Mouse (Mus musculus) myocyte (in vitro differentiated cells): Measurements from ENCODE around the gene Sohlh1. TPM values are rescaled to one million over a fixed set of nuclear protein-coding genes. Genes with fewer than 3 reads are reported as not detected.

Experiments
- H3K27me3 ChIP-seq: one replicate; pipeline ENCODE4 v1.6.1; 2011; ENCODE audit not compliant: control insufficient read depth, insufficient read depth, insufficient read length
- H3K36me3 ChIP-seq: one replicate; pipeline ENCODE4 v1.6.1; 2011; ENCODE audit not compliant: control insufficient read depth, insufficient read depth
- H3K4me2 ChIP-seq: one replicate; pipeline ENCODE4 v1.6.1; 2011; ENCODE audit warnings: low read depth, control low read depth
- H3K4me3 ChIP-seq: one replicate; pipeline ENCODE4 v1.5.1; 2011; ENCODE audit warnings: mild to moderate bottlenecking, control low read depth, moderate library complexity
- H3K79me2 ChIP-seq: one replicate; pipeline ENCODE4 v1.6.1; 2011; ENCODE audit not compliant: control insufficient read depth, insufficient read depth
- H3ac ChIP-seq: one replicate; pipeline ENCODE4 v1.6.1; 2011; ENCODE audit not compliant: control insufficient read depth, insufficient read length
- CEBPB ChIP-seq: IDR thresholded peaks from 2 replicates; pipeline ENCODE4 v1.6.1; 2011; ENCODE audit warnings: mild to moderate bottlenecking, moderate library complexity; ENCODE audit not compliant: poor library complexity, insufficient read depth, severe bottlenecking
- E2F4 ChIP-seq: IDR thresholded peaks from one replicate; pipeline ENCODE4 v1.6.1; 2011; ENCODE audit warnings: mild to moderate bottlenecking, control low read depth, moderate library complexity; ENCODE audit not compliant: insufficient read depth
- MAX ChIP-seq: IDR thresholded peaks from one replicate; pipeline ENCODE4 v1.6.1; 2011; ENCODE audit warnings: low read depth, mild to moderate bottlenecking, control low read depth
- MYOD1 ChIP-seq, 3 experiments: IDR thresholded peaks; one replicate each; pipeline ENCODE4 v1.6.1; 2011; ENCODE audit warnings: control low read depth in 2 of 3, low read depth in 2 of 3, mild to moderate bottlenecking in 2 of 3, moderate library complexity in 1 of 3; ENCODE audit not compliant: insufficient read length in 2 of 3, control insufficient read depth in 1 of 3
- MYOG ChIP-seq, 3 experiments: IDR thresholded peaks; one replicate each; pipeline ENCODE4 v1.6.1; 2011; ENCODE audit warnings: control low read depth in 2 of 3, low read depth in 2 of 3, mild to moderate bottlenecking in 2 of 3; ENCODE audit not compliant: insufficient read length in 2 of 3, control insufficient read depth in 1 of 3, insufficient read depth in 1 of 3
- POLR2A ChIP-seq: IDR thresholded peaks from one replicate; pipeline ENCODE4 v1.6.1; 2011; ENCODE audit warnings: low read depth, mild to moderate bottlenecking, control low read depth, moderate library complexity; ENCODE audit not compliant: insufficient read length
- POLR2AphosphoS2 ChIP-seq: IDR thresholded peaks from one replicate; pipeline ENCODE4 v1.6.1; 2011; ENCODE audit warnings: low read depth, control low read depth; ENCODE audit not compliant: insufficient read length
- REST ChIP-seq: IDR thresholded peaks from one replicate; pipeline ENCODE4 v1.6.1; 2011; ENCODE audit warnings: mild to moderate bottlenecking, control low read depth, moderate library complexity; ENCODE audit not compliant: insufficient read depth, insufficient read length
- SRF ChIP-seq: IDR thresholded peaks from one replicate; pipeline ENCODE4 v1.6.1; 2011; ENCODE audit warnings: low read depth; ENCODE audit not compliant: control insufficient read depth, insufficient read length
- TCF12 ChIP-seq: IDR thresholded peaks from one replicate; pipeline ENCODE4 v1.6.1; 2011; ENCODE audit warnings: mild to moderate bottlenecking, control low read depth; ENCODE audit not compliant: poor library complexity, insufficient read depth, severe bottlenecking
- TCF3 ChIP-seq: IDR thresholded peaks from one replicate; pipeline ENCODE4 v1.6.1; 2011; ENCODE audit warnings: low read depth, control low read depth; ENCODE audit not compliant: insufficient read length
- USF1 ChIP-seq: IDR thresholded peaks from one replicate; pipeline ENCODE4 v1.6.1; 2011; ENCODE audit warnings: low read depth, mild to moderate bottlenecking, control low read depth, moderate library complexity
- polyA plus RNA-seq: library from polyadenylated mRNA; unstranded; fragments of >200 nt; fragmentation: generic; extraction: Trizol; gene quantifications from one replicate; pipeline ENCODE4 v1.2.1, GENCODE M21; 2012; ENCODE audit warnings: missing spikeins

The Sohlh1 gene
- polyA plus RNA-seq, result not detected

- Histone ChIP-seq H3K27me3 (peaks cover 10% of the 10 kb centered on the region), H3K4me3 (no peak within 1 kb of the TSS), H3K4me2 (no peak within 1 kb of the TSS), H3K36me3 (no peaks in the 10 kb centered on the region), H3K79me2 (no peaks in the 10 kb centered on the region), H3ac (no peak within 1 kb of the TSS)
- TF ChIP-seq TCF3 (no peak), REST (no peak), USF1 (no peak), SRF (no peak), MAX (no peak), MYOD1 (IDR thresholded peaks at IDR 0.05; ENCODE audit: control insufficient read depth in 1 of 3, insufficient read length in 2 of 3, low read depth in 2 of 3) (no peak), E2F4 (no peak), POLR2A (no peak), POLR2AphosphoS2 (no peak), CEBPB (no peak), TCF12 (no peak), MYOG (IDR thresholded peaks at IDR 0.05; ENCODE audit: control insufficient read depth in 1 of 3, insufficient read depth in 1 of 3, insufficient read length in 2 of 3, low read depth in 2 of 3) (no peak)
These were observed at the start of gene Sohlh1 for GRCm38 (mm10) chr2:25847226-25847625. TSS of gene Sohlh1 (minus strand) at chr2:25847248.

GRCm38 (mm10) chr2:25892440-25892839 lies 45.4 kb upstream of the Sohlh1 start:
- H3K79me2 ChIP-seq, result no peaks in the 10 kb centered on the region
- no peak overlapping the region for H3ac ChIP-seq
- peaks cover 60% of the 10 kb centered on the region for H3K27me3 ChIP-seq
- no peak overlapping the region for H3K4me2 ChIP-seq
- no peak overlapping the region for H3K4me3 ChIP-seq
- no peaks in the 10 kb centered on the region for H3K36me3 ChIP-seq
- TF ChIP-seq TCF3, result no peak
- TF ChIP-seq POLR2AphosphoS2, result no peak
- TF ChIP-seq TCF12, result no peak
- no peak for TF ChIP-seq MAX
- no peak for TF ChIP-seq MYOD1 (IDR thresholded peaks at IDR 0.05; ENCODE audit: control insufficient read depth in 1 of 3, insufficient read length in 2 of 3, low read depth in 2 of 3)
- no peak for TF ChIP-seq POLR2A
- TF ChIP-seq REST, result no peak
- TF ChIP-seq USF1, result no peak
- no peak for TF ChIP-seq SRF
- TF ChIP-seq E2F4, result no peak
- TF ChIP-seq MYOG (IDR thresholded peaks at IDR 0.05; ENCODE audit: control insufficient read depth in 1 of 3, insufficient read depth in 1 of 3, insufficient read length in 2 of 3, low read depth in 2 of 3), result no peak

- H3ac ChIP-seq, result no peak overlapping the region
- no peak overlapping the region for H3K4me3 ChIP-seq
- peaks cover 45% of the 10 kb centered on the region for H3K27me3 ChIP-seq
- no peaks in the 10 kb centered on the region for H3K36me3 ChIP-seq
- H3K79me2 ChIP-seq, result no peaks in the 10 kb centered on the region
- H3K4me2 ChIP-seq, result no peak overlapping the region
- TF ChIP-seq MYOG (IDR thresholded peaks at IDR 0.05; ENCODE audit: control insufficient read depth in 1 of 3, insufficient read depth in 1 of 3, insufficient read length in 2 of 3, low read depth in 2 of 3), result no peak
- no peak for TF ChIP-seq REST
- TF ChIP-seq MYOD1 (IDR thresholded peaks at IDR 0.05; ENCODE audit: control insufficient read depth in 1 of 3, insufficient read length in 2 of 3, low read depth in 2 of 3), result no peak
- TF ChIP-seq USF1, result no peak
- no peak for TF ChIP-seq TCF3
- TF ChIP-seq POLR2A, result no peak
These were observed 41.1 kb upstream of the Sohlh1 start for GRCm38 (mm10) chr2:25888144-25888543.

- H3K36me3 ChIP-seq, result no peaks in the 10 kb centered on the region
- peaks cover 39% of the 10 kb centered on the region for H3K27me3 ChIP-seq
- TF ChIP-seq USF1, result no peak
- TF ChIP-seq POLR2AphosphoS2, result no peak
- TF ChIP-seq MYOD1 (IDR thresholded peaks at IDR 0.05; ENCODE audit: control insufficient read depth in 1 of 3, insufficient read length in 2 of 3, low read depth in 2 of 3), result no peak
- H3K4me3 ChIP-seq, result no peak overlapping the region
- no peak overlapping the region for H3K4me2 ChIP-seq
- no peak overlapping the region for H3ac ChIP-seq
- H3K79me2 ChIP-seq, result no peaks in the 10 kb centered on the region
These were observed 40.2 kb upstream of the Sohlh1 start for GRCm38 (mm10) chr2:25887226-25887625.

- Histone ChIP-seq H3ac (no peak overlapping the region), H3K4me2 (no peak overlapping the region), H3K79me2 (no peaks in the 10 kb centered on the region), H3K4me3 (no peak overlapping the region), H3K36me3 (no peaks in the 10 kb centered on the region), H3K27me3 (peaks cover 20% of the 10 kb centered on the region)
- TF ChIP-seq POLR2A (no peak), SRF (no peak), TCF3 (no peak), REST (no peak), USF1 (no peak), MYOG (IDR thresholded peaks at IDR 0.05; ENCODE audit: control insufficient read depth in 1 of 3, insufficient read depth in 1 of 3, insufficient read length in 2 of 3, low read depth in 2 of 3) (no peak)
These were observed 37.7 kb upstream of the Sohlh1 start for GRCm38 (mm10) chr2:25884756-25885155.
